Mouse (Mus musculus): Measurements from ENCODE around the gene Lmo1.

Lmo1 gene

GRCm38 (mm10) chr7:109174949-109175669 is at the start of gene Lmo1:
Lmo1 (minus strand) TSS chr7:109175207.
- CTCF ChIA-PET: interaction anchor here in 1 of 4 experiments (1.1 to 2.5 kb wide), 2 partner anchors 43 to 56 kb away, joined by 3 to 10 read pairs; no protein-coding TSS in a partner anchor
- POLR2A ChIA-PET: interaction anchor here (1.2 to 2.8 kb wide), 9 partner anchors 11 to 438 kb away, joined by 3 to 10 read pairs (median 6); partner anchors contain the start of gene Rpl27a (in 3 of the 4)

GRCm38 (mm10) chr7:109221716-109222110 is 46.7 kb upstream of the Lmo1 start:
- CTCF ChIA-PET: interaction anchor here in 2 of 4 experiments (0.6 to 2.6 kb wide), 6 partner anchors 9 to 673 kb away, joined by 3 to 13 read pairs (median 5); no protein-coding TSS in a partner anchor
- POLR2A ChIA-PET: interaction anchor here in 3 of 4 experiments (0.7 to 2.4 kb wide), 3 partner anchors 44 to 297 kb away, joined by 3 to 7 read pairs (median 4); partner anchors contain the start of gene Rpl27a (in 3 of the 3)

- CTCF ChIA-PET: interaction anchor here (0.5 to 2.6 kb wide), 13 partner anchors 10 to 1557 kb away, joined by 3 to 13 read pairs (median 5); no protein-coding TSS in a partner anchor
Measured at GRCm38 (mm10) chr7:109220766-109221715, 46.0 kb upstream of the Lmo1 start.

DNA sequence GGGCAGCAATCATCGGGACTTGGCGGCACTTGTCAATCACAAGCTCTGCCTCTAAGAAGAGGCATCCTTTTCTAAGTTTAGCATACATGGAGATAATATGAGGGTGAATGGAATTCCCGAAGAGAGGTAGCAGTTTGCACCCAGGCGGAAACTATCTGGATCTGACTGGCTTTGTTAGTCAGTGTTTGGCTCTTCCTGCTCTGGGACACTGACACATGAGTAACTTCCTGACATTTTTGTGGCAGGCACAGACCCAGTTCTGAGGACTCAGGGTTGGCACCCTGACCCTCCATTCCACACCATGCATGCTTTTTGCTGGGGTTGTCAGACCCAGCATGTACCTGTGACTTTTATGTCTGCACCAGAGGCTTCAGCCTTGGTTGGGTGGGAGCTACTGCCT is 45.0 kb upstream of the Lmo1 start:
- CTCF ChIA-PET: interaction anchor here in 2 of 4 experiments (0.5 to 1.0 kb wide), 4 partner anchors 13 to 301 kb away, joined by 3 to 6 read pairs (median 3); no protein-coding TSS in a partner anchor
- POLR2A ChIA-PET: interaction anchor here in 1 of 4 experiments (0.6 to 0.7 kb wide), 3 partner anchors 13 to 99 kb away, joined by 3 to 6 read pairs (median 5); no protein-coding TSS in a partner anchor

More at GRCm38 (mm10) chr7:109220766-109221715, 46.0 kb upstream of the Lmo1 start:
- POLR2A ChIA-PET: interaction anchor here in 2 of 4 experiments (0.5 to 2.4 kb wide), 8 partner anchors 14 to 442 kb away, joined by 3 to 7 read pairs (median 4); partner anchors contain the start of gene Rpl27a (in 2 of the 2)

- POLR2A ChIA-PET: interaction anchor here in 2 of 4 experiments (1.2 to 1.6 kb wide), 2 partner anchors 64 to 228 kb away, joined by 3 to 5 read pairs; no protein-coding TSS in a partner anchor
Measured at GRCm38 (mm10) chr7:109218977-109219271, 43.9 kb upstream of the Lmo1 start.

GRCm38 (mm10) chr7:109218130-109218976 is 43.3 kb upstream of the Lmo1 start:
- ChIA-PET CTCF (interaction anchor here (0.5 to 2.4 kb wide), 90 partner anchors 9 to 588 kb away, joined by 3 to 46 read pairs (median 4); partner anchors contain the start of genes Lmo1 (in 1 of the 4) and Ric3 (in 1 of the 4)), POLR2A (interaction anchor here (0.5 to 1.6 kb wide), 13 partner anchors 18 to 485 kb away, joined by 3 to 10 read pairs (median 4); partner anchors contain the start of genes Rpl27a (in 2 of the 4), Akip1 (in 1 of the 4) and St5 (in 1 of the 4))

More at GRCm38 (mm10) chr7:109218977-109219271, 43.9 kb upstream of the Lmo1 start:
- CTCF ChIA-PET: interaction anchor here (0.6 to 2.4 kb wide), 32 partner anchors 9 to 206 kb away, joined by 3 to 46 read pairs (median 6); partner anchors contain the start of genes Lmo1 (in 1 of the 4) and Ric3 (in 1 of the 4)

- ChIA-PET POLR2A (interaction anchor here in 2 of 4 experiments (0.5 to 1.3 kb wide), 2 partner anchors 18 to 261 kb away, joined by 3 read pairs; no protein-coding TSS in a partner anchor), CTCF (interaction anchor here in 3 of 4 experiments (1.4 to 1.9 kb wide), 3 partner anchors 8 to 9 kb away, joined by 8 to 10 read pairs (median 10); no protein-coding TSS in a partner anchor)
Measured at GRCm38 (mm10) chr7:109209804-109210203, 34.8 kb upstream of the Lmo1 start.

DNA sequence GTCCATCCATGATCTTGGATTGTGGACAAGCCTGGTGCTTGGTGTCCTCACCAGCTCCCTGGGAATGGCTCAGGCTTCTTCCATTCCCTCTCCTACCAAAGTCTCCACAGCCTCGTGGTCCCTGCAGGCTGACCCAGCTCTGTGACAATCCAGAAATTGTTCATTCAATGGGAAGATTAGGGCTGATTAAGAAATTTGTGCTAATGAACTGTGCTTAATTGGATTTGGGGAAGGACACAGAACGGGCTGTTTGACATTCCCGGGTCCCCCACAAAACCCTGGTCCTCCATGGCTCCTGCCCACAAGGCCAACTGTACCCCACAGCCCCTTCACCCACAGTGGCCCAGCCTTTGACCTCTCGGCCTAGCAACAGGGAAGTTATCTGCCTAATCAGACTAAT is 32.8 kb upstream of the Lmo1 start:
- CTCF ChIA-PET: interaction anchor here in 1 of 4 experiments (1.1 kb wide), 1 partner anchor 11 kb away, joined by 5 read pairs; no protein-coding TSS in a partner anchor
- POLR2A ChIA-PET: interaction anchor here in 1 of 4 experiments (0.6 kb wide), 1 partner anchor 13 kb away, joined by 5 read pairs; no protein-coding TSS in a partner anchor

DNA sequence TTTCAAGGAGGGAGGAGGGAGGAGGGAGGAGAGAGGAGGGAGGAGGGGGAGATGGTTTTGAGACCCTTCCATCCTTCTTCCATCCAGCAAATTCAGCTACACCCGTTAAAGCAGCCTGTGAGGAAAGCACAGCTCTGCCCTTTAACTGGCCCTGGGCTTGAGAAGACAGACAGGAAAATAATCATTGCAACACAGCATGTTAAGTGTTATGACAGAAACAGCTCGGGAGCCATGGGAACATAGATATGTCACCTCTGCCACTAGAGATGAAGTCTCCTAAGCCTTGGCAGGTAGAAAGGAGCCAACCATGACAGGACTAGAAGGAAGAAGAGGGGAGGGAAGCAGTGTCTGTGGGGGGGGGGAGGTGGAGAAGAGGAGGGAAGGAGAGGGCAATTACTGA is 31.4 kb upstream of the Lmo1 start:
- ChIA-PET CTCF (interaction anchor here (1.0 to 1.6 kb wide), 4 partner anchors 12 to 14 kb away, joined by 3 to 7 read pairs (median 4); no protein-coding TSS in a partner anchor), POLR2A (interaction anchor here in 1 of 4 experiments (0.6 kb wide), 1 partner anchor 997 kb away, joined by 6 read pairs; no protein-coding TSS in a partner anchor)

DNA sequence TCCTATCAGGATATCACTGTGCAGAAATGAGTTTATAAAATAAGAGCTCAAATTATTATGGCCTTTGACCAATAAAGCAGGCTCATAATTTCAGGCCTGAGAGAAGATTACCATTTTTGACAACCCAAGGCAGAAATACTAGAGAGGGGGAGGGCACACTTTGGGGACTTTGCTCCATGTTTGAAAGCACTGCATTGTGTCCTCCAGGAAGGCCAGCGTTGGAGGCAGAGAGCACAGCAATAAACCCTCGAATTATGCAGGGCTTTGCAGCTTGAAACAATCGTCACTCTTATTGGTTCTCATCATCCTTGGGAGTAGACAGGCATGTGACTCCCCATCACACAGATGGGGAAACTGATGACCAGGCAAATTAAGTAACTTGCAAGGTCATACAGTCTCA is 28.1 kb upstream of the Lmo1 start:
- POLR2A ChIA-PET: interaction anchor here in 1 of 4 experiments (1.3 kb wide), 1 partner anchor 316 kb away, joined by 3 read pairs; the partner anchor contains the start of gene Rpl27a
- CTCF ChIA-PET: interaction anchor here in 3 of 4 experiments (0.7 to 1.8 kb wide), 4 partner anchors 15 to 225 kb away, joined by 3 to 8 read pairs (median 5); no protein-coding TSS in a partner anchor

- POLR2A ChIA-PET: interaction anchor here in 1 of 4 experiments (1.6 kb wide), 1 partner anchor 17 kb away, joined by 4 read pairs; no protein-coding TSS in a partner anchor
Measured at GRCm38 (mm10) chr7:109200559-109200958, 25.6 kb upstream of the Lmo1 start.

DNA sequence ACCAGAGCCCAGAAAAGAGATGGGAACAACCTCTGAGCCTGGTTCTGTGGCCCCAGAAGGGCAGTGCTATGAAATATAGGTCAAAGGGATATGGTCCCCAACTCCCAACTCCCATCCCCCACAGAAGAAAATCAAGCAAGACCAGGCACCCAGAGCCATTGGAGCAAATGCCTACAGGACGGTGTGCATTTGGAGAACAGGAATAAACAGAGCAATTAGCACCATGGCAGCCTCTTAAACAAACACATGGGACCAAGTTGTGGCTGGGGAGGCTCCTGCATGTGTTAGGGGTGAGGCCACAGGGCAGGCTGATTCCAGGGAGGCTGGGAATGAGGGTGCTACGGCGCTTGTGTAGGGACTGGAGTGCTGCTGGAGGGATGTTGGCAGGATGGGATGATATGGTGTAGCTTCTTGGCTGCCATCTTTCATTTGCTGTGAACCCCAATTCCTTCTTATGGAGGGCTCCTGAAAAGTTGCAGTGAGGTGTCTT is 22.2 kb upstream of the Lmo1 start:
- ChIA-PET CTCF (interaction anchor here in 3 of 4 experiments (0.5 to 1.2 kb wide), 3 partner anchors 58 to 778 kb away, joined by 3 to 4 read pairs (median 3); no protein-coding TSS in a partner anchor), POLR2A (interaction anchor here in 1 of 4 experiments (0.6 kb wide), 1 partner anchor 322 kb away, joined by 3 read pairs; the partner anchor contains the start of gene Rpl27a)

More at GRCm38 (mm10) chr7:109200559-109200958, 25.6 kb upstream of the Lmo1 start:
- CTCF ChIA-PET: interaction anchor here in 3 of 4 experiments (0.5 to 1.8 kb wide), 5 partner anchors 18 to 61 kb away, joined by 3 to 12 read pairs (median 5); no protein-coding TSS in a partner anchor

- POLR2A ChIA-PET: interaction anchor here in 1 of 4 experiments (0.6 kb wide), 1 partner anchor 322 kb away, joined by 3 read pairs; the partner anchor contains the start of gene Rpl27a
- CTCF ChIA-PET: interaction anchor here in 3 of 4 experiments (0.5 to 1.2 kb wide), 3 partner anchors 57 to 779 kb away, joined by 3 to 4 read pairs (median 3); no protein-coding TSS in a partner anchor
Measured at GRCm38 (mm10) chr7:109196399-109197082, 21.5 kb upstream of the Lmo1 start.

- ChIA-PET CTCF (no interaction called here), POLR2A (interaction anchor here in 1 of 4 experiments (0.5 to 1.4 kb wide), 2 partner anchors 9 to 51 kb away, joined by 3 to 5 read pairs; no protein-coding TSS in a partner anchor)
Measured at GRCm38 (mm10) chr7:109195982-109196381, 21.0 kb upstream of the Lmo1 start.

DNA sequence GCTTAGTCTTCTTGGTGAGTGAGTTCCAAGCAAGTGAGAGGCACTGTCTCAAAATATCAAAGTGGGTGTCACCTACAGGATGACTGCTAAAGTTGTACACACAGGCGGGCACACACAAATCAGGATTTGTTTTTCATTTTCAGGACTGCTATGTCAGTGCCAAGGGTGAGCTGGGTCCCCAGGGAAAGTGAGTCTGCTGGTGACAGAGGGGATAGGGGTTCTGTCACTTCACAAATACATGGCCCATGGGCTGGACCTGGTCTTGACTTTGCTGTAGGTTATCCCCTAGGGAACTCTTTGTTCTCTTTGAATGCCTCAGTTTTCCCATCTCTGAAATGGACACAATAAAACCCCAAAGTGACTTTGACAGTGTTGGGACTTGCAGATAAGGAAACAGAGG is 19.8 kb upstream of the Lmo1 start:
- ChIA-PET CTCF (interaction anchor here in 1 of 4 experiments (1.7 kb wide), 1 partner anchor 23 kb away, joined by 7 read pairs; no protein-coding TSS in a partner anchor), POLR2A (interaction anchor here in 2 of 4 experiments (1.0 to 1.4 kb wide), 2 partner anchors 8 to 25 kb away, joined by 3 read pairs; no protein-coding TSS in a partner anchor)
